Mouse (Mus musculus) heart, postnatal 0 days (tissue): ENCODE measurements around the gene B4galnt4. TPM values are rescaled to one million over a fixed set of nuclear protein-coding genes. Genes with fewer than 3 reads are reported as not detected.

Experiments used
- ATAC-seq: fragments of 200-750 bp; cut with Nextera tagmentation; 2 replicates; pipeline ENCODE4 v1.8.0; 2017; ENCODE audit warnings: low read depth, moderate number of reproducible peaks, moderate library complexity; ENCODE audit not compliant: insufficient read depth
- DNase-seq: peaks from one replicate; pipeline ENCODE4 v3.0.0-alpha.2; 2016; ENCODE audit warnings: low spot score
- H3K27ac ChIP-seq: fragments of 300-500 bp; sonication (generic); 2 replicates; pipeline ENCODE4 v1.5.1; 2014; ENCODE audit warnings: low read depth, mild to moderate bottlenecking
- H3K27me3 ChIP-seq: fragments of 300-500 bp; sonication (generic); 2 replicates; pipeline ENCODE4 v1.6.1; 2014; ENCODE audit warnings: low read length, mixed read lengths; ENCODE audit not compliant: control insufficient read depth, insufficient read depth
- H3K36me3 ChIP-seq: fragments of 300-500 bp; sonication (generic); replicated peaks from 2 replicates; pipeline ENCODE4 v1.6.1; 2014; ENCODE audit warnings: low read length, mixed read lengths; ENCODE audit not compliant: control insufficient read depth, insufficient read depth
- H3K4me1 ChIP-seq: fragments of 300-500 bp; sonication (generic); 2 replicates; pipeline ENCODE4 v1.6.1; 2014; ENCODE audit warnings: antibody characterized with exemption; ENCODE audit not compliant: control insufficient read depth, insufficient read depth
- H3K4me2 ChIP-seq: fragments of 300-500 bp; sonication (generic); 2 replicates; pipeline ENCODE4 v1.6.1; 2014; ENCODE audit warnings: low read depth, mild to moderate bottlenecking, low read length, moderate library complexity
- H3K4me3 ChIP-seq: fragments of 300-500 bp; sonication (generic); 2 replicates; pipeline ENCODE4 v1.5.1; 2014; ENCODE audit warnings: low read depth, low read length
- H3K9ac ChIP-seq: fragments of 300-500 bp; sonication (generic); replicated peaks from 2 replicates; pipeline ENCODE4 v1.6.1; 2014; ENCODE audit warnings: low read depth, low read length, mixed read lengths
- H3K9me3 ChIP-seq: fragments of 300-500 bp; sonication (generic); replicated peaks from 2 replicates; pipeline ENCODE4 v1.6.1; 2016; ENCODE audit warnings: low read length; ENCODE audit not compliant: control insufficient read depth
- CTCF ChIP-seq: IDR thresholded peaks from 2 replicates; pipeline ENCODE4 v1.5.1; 2016; ENCODE audit warnings: antibody characterized with exemption, control low read depth, low read depth
- EP300 ChIP-seq: IDR thresholded peaks from 2 replicates; pipeline ENCODE4 v1.6.1; 2016; ENCODE audit warnings: antibody characterized with exemption, low read depth
- WGBS: fragments of 180-500 bp; shearing (Covaris S2); extraction: QIAGEN DNeasy Blood & Tissue Kit; methylation state at CpG from one replicate; pipeline ENCODE4 v1.1.7; 2014; 5-methylcytosine and 5-hydroxymethylcytosine counted together
- polyA plus RNA-seq: library from polyadenylated mRNA; unstranded; fragments of >200 nt; fragmentation: Nextera tagmentation; extraction: Ambion mirVana; gene quantifications from 2 replicates; pipeline ENCODE4 v1.2.1, GENCODE M21; 2015
- total RNA-seq: library from RNA; depleted of rRNA; stranded (reverse); fragments of >200 nt; gene quantifications from 2 replicates; pipeline ENCODE4 v1.2.3, GENCODE M21; 2014; ENCODE audit warnings: low replicate concordance

B4galnt4 gene
- total and polyA plus RNA-seq, 2 experiments from 2014 or later: 0.10 TPM; not detected in 1

DNA sequence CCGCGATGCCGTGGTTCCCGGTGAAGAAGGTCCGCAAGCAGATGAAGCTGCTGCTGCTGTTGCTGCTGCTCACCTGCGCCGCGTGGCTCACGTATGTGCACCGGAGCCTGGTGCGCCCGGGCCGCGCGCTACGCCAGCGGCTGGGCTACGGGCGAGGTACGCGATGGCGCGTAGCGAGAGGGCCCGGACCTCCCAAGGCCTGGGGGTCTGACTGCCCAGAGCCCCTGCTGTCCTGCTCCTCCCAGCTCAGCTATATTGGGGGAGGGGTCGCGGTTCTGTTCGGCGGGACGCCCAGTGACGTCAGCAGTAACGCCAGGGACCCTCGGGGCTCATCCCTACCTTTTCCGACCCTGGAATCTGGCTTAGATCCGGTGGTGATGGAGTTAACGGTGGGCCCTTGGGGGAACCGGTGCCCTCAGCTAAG, 377 bp downstream of the B4galnt4 start:
- Histone ChIP-seq H3K27ac (no peak overlapping the region), H3K4me3 (peak overlapping the region; percentile 48), H3K9ac (peak overlapping the region; percentile 24; the same call in 1 of the 2 replicates), H3K36me3 (no peaks in the 10 kb centered on the region), H3K9me3 (no peaks in the 10 kb centered on the region), H3K4me1 (0 out of 2 replicates have a peak, but pooled peaks cover 3% of the 10 kb centered on the region), H3K4me2 (peak overlapping the region; percentile 67), H3K27me3 (peaks cover 54% of the 10 kb centered on the region)
- ATAC-seq (0 out of 2 replicates have a peak, but pooled peaks have one; percentile 31), DNase-seq (no peak)
- 2% methylated on average over 34 of the region's 37 CpGs for WGBS
- TF ChIP-seq EP300 (no peak), CTCF (no peak)

DNA sequence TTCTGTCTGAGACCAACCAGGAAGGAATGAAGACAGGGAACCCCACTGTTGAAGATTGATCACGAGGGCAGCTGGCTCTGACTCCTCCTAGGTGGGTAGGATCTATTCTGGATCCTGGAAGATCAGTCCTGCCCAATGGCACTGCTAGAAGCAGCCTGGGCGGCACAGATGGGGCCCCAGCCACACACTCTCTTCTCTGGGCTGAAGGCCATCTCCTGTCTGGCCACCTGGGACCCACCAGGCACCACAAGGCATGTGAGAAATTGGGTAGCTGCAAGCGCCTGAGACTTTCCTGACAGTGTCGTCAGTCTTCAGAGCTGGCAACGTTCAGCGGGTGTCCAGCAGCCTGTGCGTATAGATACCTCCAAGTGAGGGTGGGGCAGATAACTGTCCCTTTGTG, 1.6 kb downstream of the B4galnt4 start:
- ATAC-seq: no peak
- H3K27me3 ChIP-seq: peaks cover 63% of the 10 kb centered on the region
- no peak overlapping the region for H3K4me2 ChIP-seq
- no peak for DNase-seq
- H3K4me1 ChIP-seq: 0 out of 2 replicates have a peak, but pooled peaks cover 3% of the 10 kb centered on the region
- no peaks in the 10 kb centered on the region for H3K9me3 ChIP-seq
- no peak overlapping the region for H3K4me3 ChIP-seq
- H3K9ac ChIP-seq: no peak overlapping the region
- H3K36me3 ChIP-seq: no peaks in the 10 kb centered on the region
- no peak overlapping the region for H3K27ac ChIP-seq
- WGBS: 62% methylated on average over 7 of the region's 7 CpGs
- no peak for TF ChIP-seq CTCF
- TF ChIP-seq EP300: no peak

DNA sequence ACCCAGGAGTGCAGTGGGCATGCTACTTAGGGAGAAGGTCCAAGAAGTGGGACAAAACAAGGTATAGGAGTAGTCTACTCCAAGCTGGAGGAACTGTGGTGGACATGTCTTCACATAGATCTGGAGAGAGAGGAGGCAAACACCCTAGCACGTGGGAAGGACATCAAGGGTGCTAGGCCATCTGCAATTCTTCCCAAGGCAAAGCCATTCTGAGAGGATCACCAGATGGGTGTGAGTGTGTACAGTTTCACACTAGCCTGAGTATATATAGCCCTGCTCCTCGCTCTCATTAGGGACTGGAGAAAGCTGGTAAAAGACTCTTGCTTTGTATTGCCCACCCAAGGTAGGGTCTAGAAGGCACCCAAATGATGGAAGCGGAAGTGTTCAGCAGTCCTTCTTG, 2.4 kb downstream of the B4galnt4 start:
- H3K27ac ChIP-seq: no peak overlapping the region
- 76% methylated on average over 3 of the region's 3 CpGs for WGBS
- H3K9me3 ChIP-seq: no peaks in the 10 kb centered on the region
- H3K36me3 ChIP-seq: no peaks in the 10 kb centered on the region
- H3K27me3 ChIP-seq: peaks cover 71% of the 10 kb centered on the region
- no peak overlapping the region for H3K4me2 ChIP-seq
- no peak for TF ChIP-seq CTCF
- TF ChIP-seq EP300: no peak
- no peak overlapping the region for H3K4me3 ChIP-seq
- ATAC-seq: no peak
- H3K4me1 ChIP-seq: 0 out of 2 replicates have a peak, but pooled peaks cover 3% of the 10 kb centered on the region
- no peak for DNase-seq
- H3K9ac ChIP-seq: no peak overlapping the region

DNA sequence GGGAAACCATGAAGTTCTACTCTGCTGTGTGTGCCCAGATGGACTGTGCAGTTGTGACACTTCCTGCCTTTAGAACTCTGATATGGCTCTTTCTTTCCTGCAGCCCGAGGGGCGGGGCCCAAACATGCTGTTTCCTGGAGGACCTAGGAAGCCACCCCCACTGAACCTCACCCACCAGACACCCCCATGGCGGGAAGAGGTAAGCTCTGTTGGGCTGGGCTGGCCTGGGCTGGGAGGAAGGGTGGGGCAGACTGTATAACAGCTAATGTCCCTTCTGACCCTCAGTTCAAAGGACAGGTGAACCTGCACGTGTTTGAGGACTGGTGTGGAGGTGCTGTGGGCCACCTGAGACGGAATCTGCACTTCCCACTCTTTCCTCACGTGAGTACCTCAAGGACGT, 3.3 kb downstream of the B4galnt4 start:
- 57% methylated on average over 7 of the region's 7 CpGs for WGBS
- H3K36me3 ChIP-seq: no peaks in the 10 kb centered on the region
- H3K9ac ChIP-seq: no peak overlapping the region
- H3K27me3 ChIP-seq: peaks cover 74% of the 10 kb centered on the region
- no peak overlapping the region for H3K4me2 ChIP-seq
- ATAC-seq (no peak), DNase-seq (no peak)
- TF ChIP-seq CTCF (no peak), EP300 (no peak)
- H3K4me1 ChIP-seq: 0 out of 2 replicates have a peak, but pooled peaks cover 3% of the 10 kb centered on the region
- H3K9me3 ChIP-seq: no peaks in the 10 kb centered on the region
- no peak overlapping the region for H3K4me3 ChIP-seq
- H3K27ac ChIP-seq: no peak overlapping the region

DNA sequence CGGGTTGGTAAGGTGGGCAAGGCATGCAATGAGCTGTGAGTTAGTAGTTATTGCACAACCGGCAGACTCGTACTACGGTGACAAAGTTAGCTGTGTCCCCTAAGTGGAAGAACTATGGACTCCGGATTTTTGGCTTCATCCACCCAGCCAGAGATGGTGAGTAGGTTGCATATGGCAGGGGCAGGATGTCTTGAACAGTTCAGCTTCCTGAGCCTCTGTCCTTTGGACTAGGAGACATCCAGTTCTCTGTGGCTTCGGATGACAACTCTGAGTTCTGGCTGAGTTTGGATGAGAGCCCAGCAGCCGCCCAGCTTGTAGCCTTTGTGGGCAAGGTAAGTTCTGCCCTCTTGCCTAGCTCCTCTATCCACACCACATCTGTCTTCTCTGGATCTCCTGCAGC, 3.7 kb downstream of the B4galnt4 start:
- peaks cover 73% of the 10 kb centered on the region for H3K27me3 ChIP-seq
- 82% methylated on average over 7 of the region's 7 CpGs for WGBS
- H3K4me1 ChIP-seq: 0 out of 2 replicates have a peak, but pooled peaks cover 3% of the 10 kb centered on the region
- H3K9me3 ChIP-seq: no peaks in the 10 kb centered on the region
- H3K4me2 ChIP-seq: no peak overlapping the region
- no peak for DNase-seq
- TF ChIP-seq CTCF: no peak
- TF ChIP-seq EP300: no peak
- no peak overlapping the region for H3K9ac ChIP-seq
- H3K36me3 ChIP-seq: no peaks in the 10 kb centered on the region
- ATAC-seq: no peak
- no peak overlapping the region for H3K27ac ChIP-seq
- no peak overlapping the region for H3K4me3 ChIP-seq

DNA sequence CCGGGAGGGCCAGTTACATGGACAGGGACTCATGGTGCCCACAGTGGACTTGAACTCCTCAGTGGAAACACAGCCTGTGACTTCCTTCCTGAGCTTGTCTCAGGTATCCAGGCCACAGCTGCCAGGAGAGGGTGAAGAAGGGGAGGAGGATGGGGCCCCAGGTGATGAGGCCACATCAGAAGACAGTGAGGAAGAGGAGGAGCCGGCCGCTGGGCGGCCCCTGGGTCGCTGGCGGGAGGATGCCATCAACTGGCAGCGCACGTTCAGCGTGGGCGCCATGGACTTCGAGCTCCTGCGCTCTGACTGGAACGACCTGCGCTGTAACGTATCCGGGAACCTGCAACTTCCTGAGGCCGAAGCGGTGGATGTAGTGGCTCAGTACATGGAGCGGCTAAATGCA, 7.4 kb downstream of the B4galnt4 start:
- Histone ChIP-seq H3K4me1 (peaks cover 4% of the 10 kb centered on the region), H3K27me3 (peaks cover 60% of the 10 kb centered on the region), H3K9me3 (no peaks in the 10 kb centered on the region), H3K4me2 (no peak overlapping the region), H3K9ac (no peak overlapping the region), H3K27ac (no peak overlapping the region), H3K36me3 (no peaks in the 10 kb centered on the region), H3K4me3 (no peak overlapping the region)
- 50% methylated on average over 19 of the region's 19 CpGs for WGBS
- no peak for ATAC-seq
- DNase-seq: no peak
- TF ChIP-seq EP300: no peak
- no peak for TF ChIP-seq CTCF
